Mouse (Mus musculus): ENCODE results near the gene Trpc7. TPM values are rescaled to one million over a fixed set of nuclear protein-coding genes. Genes with fewer than 3 reads are reported as not detected.

The Trpc7 gene
- polyA plus RNA-seq, 1 experiment = not detected

GRCm38 (mm10) chr13:56805131-56805530 lies 90.7 kb downstream of the Trpc7 start:
- H3K4me1 ChIP-seq (ENCODE audit: control insufficient read depth) = no peaks in the 10 kb centered on the region
- H3K36me3 ChIP-seq (ENCODE audit: control insufficient read depth) = no peaks in the 10 kb centered on the region
- TF ChIP-seq GATA1 (IDR thresholded peaks at IDR 0.05; ENCODE audit: low read length) (no peak), TAL1 (IDR thresholded peaks at IDR 0.05; ENCODE audit: low read length) (no peak)
- no peak overlapping the region for H3K4me3 ChIP-seq (replicated peaks)
- H3K27me3 ChIP-seq (ENCODE audit: control insufficient read depth) = no peaks in the 10 kb centered on the region
- H3K9me3 ChIP-seq (ENCODE audit: control insufficient read depth, low read length) = no peaks in the 10 kb centered on the region

- no peaks in the 10 kb centered on the region for H3K27me3 ChIP-seq (ENCODE audit: control insufficient read depth)
- no peak for TF ChIP-seq GATA1 (IDR thresholded peaks at IDR 0.05; ENCODE audit: low read length)
- no peak for TF ChIP-seq TAL1 (IDR thresholded peaks at IDR 0.05; ENCODE audit: low read length)
- H3K4me1 ChIP-seq (ENCODE audit: control insufficient read depth) = no peaks in the 10 kb centered on the region
Observed at GRCm38 (mm10) chr13:56797459-56797858, 98.3 kb downstream of the Trpc7 start.

GRCm38 (mm10) chr13:56795501-56795900 lies 100.3 kb downstream of the Trpc7 start:
- H3K4me3 ChIP-seq (replicated peaks) = no peak overlapping the region
- TF ChIP-seq TAL1 (IDR thresholded peaks at IDR 0.05; ENCODE audit: low read length) (no peak), GATA1 (IDR thresholded peaks at IDR 0.05; ENCODE audit: low read length) (no peak)
- H3K4me1 ChIP-seq (ENCODE audit: control insufficient read depth) = no peaks in the 10 kb centered on the region
- H3K36me3 ChIP-seq (ENCODE audit: control insufficient read depth) = no peaks in the 10 kb centered on the region
- H3K27me3 ChIP-seq (ENCODE audit: control insufficient read depth) = no peaks in the 10 kb centered on the region
- H3K9me3 ChIP-seq (ENCODE audit: control insufficient read depth, low read length) = no peaks in the 10 kb centered on the region

More at GRCm38 (mm10) chr13:56797459-56797858, 98.3 kb downstream of the Trpc7 start:
- no peak overlapping the region for H3K4me3 ChIP-seq (replicated peaks)
- no peaks in the 10 kb centered on the region for H3K36me3 ChIP-seq (ENCODE audit: control insufficient read depth)
- no peaks in the 10 kb centered on the region for H3K9me3 ChIP-seq (ENCODE audit: control insufficient read depth, low read length)

- Histone ChIP-seq H3K4me1 (ENCODE audit: control insufficient read depth) (no peaks in the 10 kb centered on the region), H3K36me3 (ENCODE audit: control insufficient read depth) (no peaks in the 10 kb centered on the region), H3K4me3 (replicated peaks) (no peak overlapping the region), H3K27me3 (ENCODE audit: control insufficient read depth) (no peaks in the 10 kb centered on the region), H3K9me3 (ENCODE audit: control insufficient read depth, low read length) (no peaks in the 10 kb centered on the region)
- TF ChIP-seq TAL1 (IDR thresholded peaks at IDR 0.05; ENCODE audit: low read length) (no peak), GATA1 (IDR thresholded peaks at IDR 0.05; ENCODE audit: low read length) (no peak)
Observed at GRCm38 (mm10) chr13:56794441-56794840, 101.4 kb downstream of the Trpc7 start.

GRCm38 (mm10) chr13:56792844-56793243 lies 102.9 kb downstream of the Trpc7 start:
- Histone ChIP-seq H3K4me1 (ENCODE audit: control insufficient read depth) (no peaks in the 10 kb centered on the region), H3K4me3 (replicated peaks) (no peak overlapping the region), H3K9me3 (ENCODE audit: control insufficient read depth, low read length) (no peaks in the 10 kb centered on the region), H3K27me3 (ENCODE audit: control insufficient read depth) (no peaks in the 10 kb centered on the region), H3K36me3 (ENCODE audit: control insufficient read depth) (no peaks in the 10 kb centered on the region)
- TF ChIP-seq GATA1 (IDR thresholded peaks at IDR 0.05; ENCODE audit: low read length) (no peak), TAL1 (IDR thresholded peaks at IDR 0.05; ENCODE audit: low read length) (no peak)

- Histone ChIP-seq H3K36me3 (ENCODE audit: control insufficient read depth) (no peaks in the 10 kb centered on the region), H3K27me3 (ENCODE audit: control insufficient read depth) (no peaks in the 10 kb centered on the region), H3K4me1 (ENCODE audit: control insufficient read depth) (no peaks in the 10 kb centered on the region), H3K9me3 (ENCODE audit: control insufficient read depth, low read length) (no peaks in the 10 kb centered on the region), H3K4me3 (replicated peaks) (no peak overlapping the region)
- no peak for TF ChIP-seq TAL1 (IDR thresholded peaks at IDR 0.05; ENCODE audit: low read length)
- no peak for TF ChIP-seq GATA1 (IDR thresholded peaks at IDR 0.05; ENCODE audit: low read length)
Observed at GRCm38 (mm10) chr13:56790683-56791082, 105.1 kb downstream of the Trpc7 start.

- Histone ChIP-seq H3K36me3 (ENCODE audit: control insufficient read depth) (no peaks in the 10 kb centered on the region), H3K27me3 (ENCODE audit: control insufficient read depth) (no peaks in the 10 kb centered on the region), H3K4me3 (replicated peaks) (no peak overlapping the region), H3K9me3 (ENCODE audit: control insufficient read depth, low read length) (peaks cover 3% of the 10 kb centered on the region; the same call in 1 of the 2 replicates), H3K4me1 (ENCODE audit: control insufficient read depth) (no peaks in the 10 kb centered on the region)
- no peak for TF ChIP-seq TAL1 (IDR thresholded peaks at IDR 0.05; ENCODE audit: low read length)
- no peak for TF ChIP-seq GATA1 (IDR thresholded peaks at IDR 0.05; ENCODE audit: low read length)
Observed at GRCm38 (mm10) chr13:56782621-56783020, 113.2 kb downstream of the Trpc7 start.

- H3K9me3 ChIP-seq (ENCODE audit: control insufficient read depth, low read length) = peaks cover 3% of the 10 kb centered on the region; the same call in 1 of the 2 replicates
- no peak for TF ChIP-seq GATA1 (IDR thresholded peaks at IDR 0.05; ENCODE audit: low read length)
- TF ChIP-seq TAL1 (IDR thresholded peaks at IDR 0.05; ENCODE audit: low read length) = no peak
- H3K4me3 ChIP-seq (replicated peaks) = no peak overlapping the region
- H3K27me3 ChIP-seq (ENCODE audit: control insufficient read depth) = no peaks in the 10 kb centered on the region
- H3K36me3 ChIP-seq (ENCODE audit: control insufficient read depth) = no peaks in the 10 kb centered on the region
- H3K4me1 ChIP-seq (ENCODE audit: control insufficient read depth) = no peaks in the 10 kb centered on the region
Observed at GRCm38 (mm10) chr13:56781697-56782096, 114.1 kb downstream of the Trpc7 start.

GRCm38 (mm10) chr13:56780746-56781469 lies 114.9 kb downstream of the Trpc7 start:
- Histone ChIP-seq H3K9me3 (ENCODE audit: control insufficient read depth, low read length) (peaks cover 3% of the 10 kb centered on the region; the same call in 1 of the 2 replicates), H3K4me1 (ENCODE audit: control insufficient read depth) (no peaks in the 10 kb centered on the region)

More at GRCm38 (mm10) chr13:56780746-56781469, 114.9 kb downstream of the Trpc7 start:
- H3K36me3 ChIP-seq (ENCODE audit: control insufficient read depth) = no peaks in the 10 kb centered on the region
- no peak for TF ChIP-seq TAL1 (IDR thresholded peaks at IDR 0.05; ENCODE audit: low read length)
- no peak for TF ChIP-seq GATA1 (IDR thresholded peaks at IDR 0.05; ENCODE audit: low read length)
- no peaks in the 10 kb centered on the region for H3K27me3 ChIP-seq (ENCODE audit: control insufficient read depth)
- no peak overlapping the region for H3K4me3 ChIP-seq (replicated peaks)
